Mouse (Mus musculus) hindbrain, embryonic 15.5 days (tissue): ENCODE data around the gene Vash1. TPM values are rescaled to one million over a fixed set of nuclear protein-coding genes. Genes with fewer than 3 reads are reported as not detected.

ENCODE experiments used
- ATAC-seq: fragments of 200-750 bp; cut with Nextera tagmentation; 2 replicates; pipeline ENCODE4 v1.8.0; 2017; ENCODE audit warnings: low read depth, moderate number of reproducible peaks, moderate TSS enrichment; ENCODE audit not compliant: low FRiP score
- H3K27ac ChIP-seq: fragments of 300-500 bp; sonication (generic); replicated peaks from 2 replicates; pipeline ENCODE4 v1.5.1; 2015; ENCODE audit warnings: mild to moderate bottlenecking, inconsistent platforms
- H3K27me3 ChIP-seq: fragments of 300-500 bp; sonication (generic); 2 replicates; pipeline ENCODE4 v1.6.1; 2015; ENCODE audit warnings: control low read depth, inconsistent platforms
- H3K36me3 ChIP-seq: fragments of 300-500 bp; sonication (generic); 2 replicates; pipeline ENCODE4 v1.6.1; 2015; ENCODE audit warnings: control low read depth, inconsistent platforms
- H3K4me1 ChIP-seq: fragments of 300-500 bp; sonication (generic); replicated peaks from 2 replicates; pipeline ENCODE4 v1.6.1; 2015; ENCODE audit warnings: control low read depth, inconsistent platforms
- H3K4me2 ChIP-seq: fragments of 300-500 bp; sonication (generic); 2 replicates; pipeline ENCODE4 v1.6.1; 2015; ENCODE audit warnings: moderate library complexity, mild to moderate bottlenecking, inconsistent platforms
- H3K4me3 ChIP-seq: fragments of 300-500 bp; sonication (generic); 2 replicates; pipeline ENCODE4 v1.5.1; 2015; ENCODE audit warnings: mild to moderate bottlenecking, inconsistent platforms
- H3K9ac ChIP-seq: fragments of 300-500 bp; sonication (generic); 2 replicates; pipeline ENCODE4 v1.6.1; 2015; ENCODE audit warnings: inconsistent platforms
- H3K9me3 ChIP-seq: fragments of 300-500 bp; sonication (generic); 2 replicates; pipeline ENCODE4 v1.6.1; 2016; ENCODE audit warnings: control low read depth, inconsistent platforms
- WGBS: fragments of 180-500 bp; shearing (Covaris S2); methylation state at CpG from one replicate; pipeline ENCODE4 v1.1.7; 2015; 5-methylcytosine and 5-hydroxymethylcytosine counted together
- polyA plus RNA-seq: library from polyadenylated mRNA; unstranded; fragments of >200 nt; fragmentation: Nextera tagmentation; extraction: Ambion mirVana; gene quantifications from 2 replicates; pipeline ENCODE4 v1.2.1, GENCODE M21; 2015

The Vash1 gene
- 35.0 and 38.0 TPM in 2 replicates for polyA plus RNA-seq

DNA sequence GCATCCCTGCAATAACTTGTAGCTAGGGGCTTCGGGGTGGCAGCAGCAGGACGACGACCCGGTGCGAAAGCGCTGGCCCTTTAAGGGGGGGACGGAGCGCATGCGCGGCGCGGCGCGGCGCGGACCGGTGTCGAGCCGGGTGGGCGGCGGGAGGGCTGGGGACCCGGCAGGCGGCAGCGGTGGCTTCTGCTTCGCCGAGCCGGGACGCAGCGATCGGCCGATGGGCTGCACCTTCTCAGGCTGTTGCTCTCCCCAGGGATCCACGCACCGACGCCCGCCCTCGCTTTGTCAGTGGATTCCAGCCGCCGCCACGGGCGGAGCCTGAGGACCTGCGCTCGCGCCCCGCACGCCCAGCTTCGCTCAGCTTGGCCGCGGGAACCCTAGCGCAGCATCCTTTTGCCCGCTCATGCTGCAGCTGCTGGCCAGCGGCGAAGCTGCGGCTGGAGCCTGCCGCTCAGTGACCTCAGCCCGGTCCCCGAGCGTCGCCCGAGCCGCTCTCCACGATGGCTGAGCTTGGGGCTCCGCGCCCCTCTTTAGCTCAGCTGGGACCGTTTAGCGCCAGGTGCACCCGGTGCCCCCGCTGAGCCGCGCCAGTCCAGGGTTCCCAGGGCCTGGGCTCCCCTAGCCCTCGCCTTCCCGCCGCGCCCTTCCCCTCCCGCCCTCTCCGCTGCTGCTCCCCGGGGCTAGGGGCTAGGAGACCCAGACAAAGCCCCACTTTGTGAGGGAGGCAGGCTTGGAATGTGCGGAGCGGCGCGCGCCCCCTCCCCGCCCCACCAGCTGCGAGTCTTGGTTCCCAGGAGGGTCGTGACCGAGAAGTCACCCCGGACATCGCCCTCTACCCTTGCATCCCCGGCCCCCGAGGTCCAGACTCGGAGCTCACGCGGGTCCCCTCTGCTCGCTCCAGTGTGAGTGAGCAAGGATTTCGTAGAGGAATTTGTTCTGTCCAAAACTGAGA lies at the start of gene Vash1:
Vash1 (plus strand) TSS at position 110 of the 955 bp plus-strand sequence.
- no peaks in the 10 kb centered on the region for H3K36me3 ChIP-seq
- H3K9ac ChIP-seq = peak within 1 kb of the TSS; percentile 91
- peak within 1 kb of the TSS; percentile 84 for H3K4me3 ChIP-seq
- peak within 1 kb of the TSS; percentile 94 for H3K27ac ChIP-seq
- H3K4me1 ChIP-seq = peaks cover 26% of the 10 kb centered on the region
- peak; percentile 73 for ATAC-seq
- peak within 1 kb of the TSS; percentile 80 for H3K4me2 ChIP-seq
- H3K9me3 ChIP-seq = no peaks in the 10 kb centered on the region
- under 1% methylated on average over 94 of the region's 94 CpGs for WGBS
- H3K27me3 ChIP-seq = no peaks in the 10 kb centered on the region

GRCm38 (mm10) chr12:86628783-86629172 lies 49.7 kb upstream of the Vash1 start:
- WGBS = 77% methylated on average over 6 of the region's 6 CpGs
- no peak overlapping the region for H3K9ac ChIP-seq
- no peaks in the 10 kb centered on the region for H3K27me3 ChIP-seq

DNA sequence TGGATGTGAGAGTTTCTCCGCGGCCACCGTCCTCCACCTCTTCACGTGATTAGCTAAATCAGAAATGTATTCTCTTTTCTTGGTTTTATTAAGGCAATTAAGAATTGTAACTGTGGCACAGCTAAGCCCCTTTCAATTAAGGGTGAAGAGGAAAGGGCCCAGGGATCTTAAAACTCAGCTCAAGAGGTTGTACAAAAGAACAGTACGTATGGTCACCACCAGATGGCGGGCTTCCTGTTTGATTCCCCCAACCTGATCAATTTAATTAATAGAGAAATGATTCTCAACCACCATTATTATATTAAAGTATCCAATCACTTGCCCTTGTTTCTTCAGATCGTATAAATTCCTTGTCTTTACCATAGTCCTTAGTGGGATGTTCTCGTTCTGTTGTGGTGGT lies 36.7 kb upstream of the Vash1 start:
- Histone ChIP-seq H3K27ac (no peak overlapping the region), H3K9ac (no peak overlapping the region), H3K36me3 (no peaks in the 10 kb centered on the region), H3K4me2 (no peak overlapping the region), H3K9me3 (no peaks in the 10 kb centered on the region), H3K4me1 (peaks cover 22% of the 10 kb centered on the region), H3K27me3 (no peaks in the 10 kb centered on the region), H3K4me3 (no peak overlapping the region)
- WGBS = 40% methylated on average over 8 of the region's 8 CpGs
- ATAC-seq = no peak

More at GRCm38 (mm10) chr12:86628783-86629172, 49.7 kb upstream of the Vash1 start:
- Histone ChIP-seq H3K4me3 (no peak overlapping the region), H3K27ac (no peak overlapping the region), H3K9me3 (no peaks in the 10 kb centered on the region), H3K4me1 (no peaks in the 10 kb centered on the region), H3K4me2 (no peak overlapping the region), H3K36me3 (no peaks in the 10 kb centered on the region)
- ATAC-seq = no peak

DNA sequence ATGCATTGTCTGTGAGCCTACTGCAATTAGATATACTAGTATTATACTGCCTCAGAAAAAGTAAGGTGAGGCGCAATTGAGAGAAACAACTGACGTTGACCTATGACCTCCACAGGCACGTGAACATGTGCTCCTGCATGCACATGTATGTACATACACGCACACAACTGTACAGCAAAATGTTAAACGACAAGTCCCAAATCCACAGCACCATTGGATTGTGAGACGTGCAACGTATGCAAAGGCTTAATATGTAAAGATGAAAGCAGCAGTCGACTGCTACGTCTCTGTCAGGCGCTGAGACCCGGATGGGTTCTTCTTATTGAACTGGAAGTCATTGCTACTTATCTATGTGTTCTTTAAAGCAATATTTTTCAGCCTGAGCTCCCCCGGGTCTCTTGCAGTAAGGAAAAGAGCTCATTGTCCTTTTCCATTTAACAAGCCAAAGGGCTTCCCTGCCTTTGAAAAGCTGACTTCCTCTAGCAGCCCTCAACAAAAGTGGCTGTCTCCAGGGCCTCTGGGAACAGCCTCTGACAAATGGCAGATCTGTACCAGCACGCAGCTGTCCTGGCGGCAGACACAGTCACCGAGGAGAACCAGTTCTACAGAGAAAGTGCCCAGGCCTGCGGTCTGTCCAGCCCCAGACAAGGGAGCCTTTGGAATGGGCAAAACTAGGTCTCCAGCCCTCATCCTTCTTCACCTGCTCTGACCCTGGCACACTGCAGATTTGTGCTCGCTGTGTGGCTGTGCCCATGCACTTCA lies 33.8 kb upstream of the Vash1 start:
- H3K4me2 ChIP-seq = no peak overlapping the region
- no peak overlapping the region for H3K9ac ChIP-seq
- WGBS = 33% methylated on average over 17 of the region's 17 CpGs
- H3K27me3 ChIP-seq = no peaks in the 10 kb centered on the region
- no peaks in the 10 kb centered on the region for H3K9me3 ChIP-seq
- ATAC-seq = peak; percentile 85
- H3K36me3 ChIP-seq = no peaks in the 10 kb centered on the region
- H3K27ac ChIP-seq = peak overlapping the region; percentile 58
- no peak overlapping the region for H3K4me3 ChIP-seq
- peaks cover 32% of the 10 kb centered on the region for H3K4me1 ChIP-seq

GRCm38 (mm10) chr12:86645494-86645893 lies 33.0 kb upstream of the Vash1 start:
- H3K9ac ChIP-seq = no peak overlapping the region

DNA sequence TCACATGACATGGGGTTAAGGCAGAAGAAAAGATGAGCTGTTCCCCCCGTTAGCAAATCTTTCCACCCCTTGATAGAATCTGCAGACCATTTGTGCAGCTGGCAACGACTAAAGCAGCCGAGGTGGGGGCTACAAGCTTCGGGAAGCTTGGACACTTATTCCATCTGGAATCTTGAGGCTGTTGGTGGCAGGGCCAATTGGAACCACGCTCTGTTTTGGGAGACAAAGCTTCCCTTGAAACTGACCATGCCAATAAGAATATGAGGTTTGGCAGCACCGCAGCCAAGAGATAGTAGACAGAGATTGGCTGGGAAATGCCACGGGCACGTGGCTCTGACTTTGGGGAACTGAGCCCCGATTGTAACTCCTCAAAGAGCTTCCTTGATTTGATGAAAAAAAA lies 31.7 kb upstream of the Vash1 start:
- no peak; the same call in 1 of the 2 replicates for ATAC-seq
- no peaks in the 10 kb centered on the region for H3K9me3 ChIP-seq
- peak overlapping the region; percentile 54 for H3K27ac ChIP-seq
- WGBS = 36% methylated on average over 9 of the region's 9 CpGs
- no peaks in the 10 kb centered on the region for H3K27me3 ChIP-seq
- H3K36me3 ChIP-seq = no peaks in the 10 kb centered on the region
- H3K4me3 ChIP-seq = no peak overlapping the region
- no peak overlapping the region for H3K9ac ChIP-seq
- H3K4me2 ChIP-seq = 0 out of 2 replicates have a peak overlapping the region, but pooled peaks have one; percentile 10
- peaks cover 34% of the 10 kb centered on the region for H3K4me1 ChIP-seq

More at GRCm38 (mm10) chr12:86645494-86645893, 33.0 kb upstream of the Vash1 start:
- H3K9me3 ChIP-seq = no peaks in the 10 kb centered on the region
- H3K36me3 ChIP-seq = no peaks in the 10 kb centered on the region
- H3K4me2 ChIP-seq = no peak overlapping the region
- no peak overlapping the region for H3K4me3 ChIP-seq
- H3K27ac ChIP-seq = no peak overlapping the region
- peaks cover 32% of the 10 kb centered on the region for H3K4me1 ChIP-seq
- no peak for ATAC-seq
- WGBS = 79% methylated on average over 5 of the region's 5 CpGs
- no peaks in the 10 kb centered on the region for H3K27me3 ChIP-seq

- Histone ChIP-seq H3K27me3 (no peaks in the 10 kb centered on the region), H3K9ac (no peak overlapping the region), H3K27ac (peak overlapping the region; percentile 54), H3K36me3 (no peaks in the 10 kb centered on the region), H3K4me2 (0 out of 2 replicates have a peak overlapping the region, but pooled peaks have one; percentile 10), H3K9me3 (no peaks in the 10 kb centered on the region), H3K4me3 (no peak overlapping the region), H3K4me1 (peaks cover 38% of the 10 kb centered on the region)
- ATAC-seq = no peak
- 33% methylated on average over 9 of the region's 9 CpGs for WGBS
Observed at GRCm38 (mm10) chr12:86647279-86647678, 31.2 kb upstream of the Vash1 start.

DNA sequence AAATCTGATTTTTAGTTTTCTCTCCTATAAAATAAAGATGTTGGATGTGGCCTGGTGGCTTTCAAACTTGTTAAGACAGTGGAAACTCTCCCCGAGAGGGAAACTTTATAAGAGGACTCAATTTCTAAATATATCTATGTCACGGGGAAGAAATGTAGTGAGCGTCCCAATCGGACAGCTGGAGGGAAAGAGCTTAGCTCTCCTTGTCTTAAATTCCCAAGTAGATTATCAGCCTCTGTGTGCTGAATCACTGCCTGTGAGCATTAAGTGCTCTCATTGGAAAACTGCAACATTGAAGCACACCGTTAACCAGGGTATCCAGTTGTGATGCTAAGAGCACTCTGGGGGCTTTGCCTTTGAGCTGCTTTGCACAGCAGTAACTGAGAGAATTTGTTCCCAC lies 30.8 kb upstream of the Vash1 start:
- no peaks in the 10 kb centered on the region for H3K36me3 ChIP-seq
- H3K9ac ChIP-seq = no peak overlapping the region
- no peaks in the 10 kb centered on the region for H3K9me3 ChIP-seq
- H3K4me3 ChIP-seq = no peak overlapping the region
- H3K27ac ChIP-seq = peak overlapping the region; percentile 54; the same call in 1 of the 2 replicates
- WGBS = 66% methylated on average over 5 of the region's 5 CpGs
- no peak for ATAC-seq
- H3K4me2 ChIP-seq = no peak overlapping the region
- no peaks in the 10 kb centered on the region for H3K27me3 ChIP-seq
- peaks cover 43% of the 10 kb centered on the region for H3K4me1 ChIP-seq

GRCm38 (mm10) chr12:86648489-86648888 lies 30.0 kb upstream of the Vash1 start:
- ATAC-seq = no peak
- no peaks in the 10 kb centered on the region for H3K27me3 ChIP-seq
- H3K27ac ChIP-seq = no peak overlapping the region

GRCm38 (mm10) chr12:86651301-86651860 lies 27.1 kb upstream of the Vash1 start:
- Histone ChIP-seq H3K4me1 (peaks cover 26% of the 10 kb centered on the region), H3K4me2 (no peak overlapping the region), H3K4me3 (no peak overlapping the region), H3K9ac (no peak overlapping the region), H3K27ac (no peak overlapping the region), H3K9me3 (no peaks in the 10 kb centered on the region), H3K36me3 (no peaks in the 10 kb centered on the region), H3K27me3 (no peaks in the 10 kb centered on the region)
- 86% methylated on average over 8 of the region's 8 CpGs for WGBS
- ATAC-seq = no peak

More at GRCm38 (mm10) chr12:86648489-86648888, 30.0 kb upstream of the Vash1 start:
- WGBS = 65% methylated on average over 3 of the region's 3 CpGs
- H3K4me1 ChIP-seq = peaks cover 44% of the 10 kb centered on the region
- H3K9me3 ChIP-seq = no peaks in the 10 kb centered on the region
- no peak overlapping the region for H3K4me3 ChIP-seq
- no peaks in the 10 kb centered on the region for H3K36me3 ChIP-seq
- H3K9ac ChIP-seq = no peak overlapping the region
- H3K4me2 ChIP-seq = no peak overlapping the region

DNA sequence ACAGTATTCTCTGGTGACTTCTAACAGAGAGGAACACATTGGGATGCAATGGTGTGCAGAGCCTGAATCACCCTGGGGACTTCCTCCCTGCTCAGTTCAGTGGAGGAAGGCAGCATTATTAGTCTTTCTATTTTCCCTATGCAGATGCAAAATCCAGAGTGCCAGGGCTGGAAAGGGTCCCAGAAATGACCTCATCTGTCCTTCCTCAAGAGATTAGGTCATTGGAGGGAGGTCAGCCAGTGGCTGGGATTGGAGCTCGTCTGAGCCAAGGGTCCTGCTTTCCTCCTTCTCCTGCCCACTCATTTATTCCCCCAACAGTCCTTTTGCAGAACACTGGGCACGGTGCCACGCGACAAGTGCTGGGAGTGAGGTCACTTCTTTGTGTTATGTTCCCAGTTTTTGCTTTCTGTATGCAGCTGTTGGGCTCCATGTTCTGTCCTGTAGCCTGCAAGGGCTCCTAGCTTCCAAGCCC lies 25.9 kb upstream of the Vash1 start:
- no peaks in the 10 kb centered on the region for H3K27me3 ChIP-seq
- H3K4me2 ChIP-seq = no peak overlapping the region
- peak overlapping the region; percentile 73 for H3K27ac ChIP-seq
- H3K9me3 ChIP-seq = no peaks in the 10 kb centered on the region
- ATAC-seq = peak; percentile 83
- H3K4me1 ChIP-seq = peaks cover 14% of the 10 kb centered on the region
- 37% methylated on average over 4 of the region's 4 CpGs for WGBS
- H3K9ac ChIP-seq = no peak overlapping the region
- H3K4me3 ChIP-seq = no peak overlapping the region
- H3K36me3 ChIP-seq = no peaks in the 10 kb centered on the region
